Mouse (Mus musculus) embryonic facial prominence, embryonic 12.5 days (tissue): ENCODE measurements around the gene Rnf157. TPM values are rescaled to one million over a fixed set of nuclear protein-coding genes. Genes with fewer than 3 reads are reported as not detected.
"Not testable (repeated sequence)": the region's sequence is repeated elsewhere in the genome, so short reads cannot be mapped to it uniquely, and the experiment has no call there.

Experiments used
- ATAC-seq: fragments of 200-750 bp; cut with Nextera tagmentation; 2 replicates; pipeline ENCODE4 v1.8.0; 2017; ENCODE audit not compliant: insufficient number of reproducible peaks, insufficient read depth, low FRiP score, low TSS enrichment
- H3K27ac ChIP-seq: fragments of 300-500 bp; sonication (generic); 2 replicates; pipeline ENCODE4 v1.5.1; 2016; ENCODE audit warnings: mild to moderate bottlenecking
- H3K27me3 ChIP-seq: fragments of 300-500 bp; sonication (generic); 2 replicates; pipeline ENCODE4 v1.6.1; 2016; ENCODE audit warnings: mild to moderate bottlenecking, moderate library complexity
- H3K36me3 ChIP-seq: fragments of 300-500 bp; sonication (generic); 2 replicates; pipeline ENCODE4 v1.6.1; 2016; ENCODE audit warnings: mild to moderate bottlenecking
- H3K4me1 ChIP-seq: fragments of 300-500 bp; sonication (generic); 2 replicates; pipeline ENCODE4 v1.6.1; 2016
- H3K4me2 ChIP-seq: fragments of 300-500 bp; sonication (generic); replicated peaks from 2 replicates; pipeline ENCODE4 v1.6.1; 2016; ENCODE audit warnings: mild to moderate bottlenecking, moderate library complexity
- H3K4me3 ChIP-seq: fragments of 300-500 bp; sonication (generic); 2 replicates; pipeline ENCODE4 v1.5.1; 2016; ENCODE audit warnings: mild to moderate bottlenecking
- H3K9ac ChIP-seq: fragments of 300-500 bp; sonication (generic); 2 replicates; pipeline ENCODE4 v1.6.1; 2016; ENCODE audit warnings: mild to moderate bottlenecking, moderate library complexity
- H3K9me3 ChIP-seq: fragments of 300-500 bp; sonication (generic); 2 replicates; pipeline ENCODE4 v1.6.1; 2016; ENCODE audit warnings: mild to moderate bottlenecking, moderate library complexity
- WGBS: fragments of 180-500 bp; shearing (Covaris S2); methylation state at CpG from one replicate; pipeline ENCODE4 v1.1.7; 2016; 5-methylcytosine and 5-hydroxymethylcytosine counted together
- polyA plus RNA-seq: library from polyadenylated mRNA; unstranded; fragments of >200 nt; fragmentation: Nextera tagmentation; extraction: Ambion mirVana; gene quantifications from 2 replicates; pipeline ENCODE4 v1.2.1, GENCODE M21; 2016

Rnf157 gene
- polyA plus RNA-seq, 1 experiment from 2014 or later = 27.4 TPM

GRCm38 (mm10) chr11:116411582-116411981 is 1.2 kb downstream of the Rnf157 start:
- Histone ChIP-seq H3K36me3 (no peaks in the 10 kb centered on the region), H3K4me1 (peaks cover 18% of the 10 kb centered on the region), H3K27me3 (no peaks in the 10 kb centered on the region), H3K4me3 (peak overlapping the region; percentile 74), H3K9me3 (no peaks in the 10 kb centered on the region), H3K27ac (no peak overlapping the region), H3K9ac (peak overlapping the region; percentile 92; the same call in 1 of the 2 replicates), H3K4me2 (peak overlapping the region; percentile 99)
- 16% methylated on average over 6 of the region's 6 CpGs for WGBS
- no peak for ATAC-seq

DNA sequence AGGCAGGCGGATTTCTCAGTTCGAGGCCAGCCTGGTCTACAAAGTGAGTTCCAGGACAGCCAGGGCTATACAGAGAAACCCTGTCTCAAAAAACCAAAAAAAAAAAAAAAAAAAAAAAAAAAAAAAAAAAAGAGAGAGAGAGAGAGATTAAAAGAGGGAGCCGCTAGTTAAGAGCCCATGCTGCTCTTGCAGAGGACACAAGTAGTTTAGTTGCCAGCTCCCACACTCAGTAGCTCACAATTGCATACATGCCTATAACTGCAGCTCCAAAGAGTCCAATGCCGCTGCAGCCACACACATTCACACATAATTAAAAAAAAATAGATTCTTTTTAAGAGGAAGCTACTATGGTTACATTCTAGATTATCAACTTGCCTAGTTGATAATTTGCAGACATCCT is 2.4 kb downstream of the Rnf157 start:
- not testable (repeated sequence) for H3K9ac ChIP-seq, H3K9me3 ChIP-seq, H3K4me3 ChIP-seq, H3K36me3 ChIP-seq, ATAC-seq, H3K27ac ChIP-seq, H3K27me3 ChIP-seq, H3K4me2 ChIP-seq
- 86% methylated on average over 4 of the region's 4 CpGs for WGBS
- H3K4me1 ChIP-seq = peaks cover 15% of the 10 kb centered on the region

DNA sequence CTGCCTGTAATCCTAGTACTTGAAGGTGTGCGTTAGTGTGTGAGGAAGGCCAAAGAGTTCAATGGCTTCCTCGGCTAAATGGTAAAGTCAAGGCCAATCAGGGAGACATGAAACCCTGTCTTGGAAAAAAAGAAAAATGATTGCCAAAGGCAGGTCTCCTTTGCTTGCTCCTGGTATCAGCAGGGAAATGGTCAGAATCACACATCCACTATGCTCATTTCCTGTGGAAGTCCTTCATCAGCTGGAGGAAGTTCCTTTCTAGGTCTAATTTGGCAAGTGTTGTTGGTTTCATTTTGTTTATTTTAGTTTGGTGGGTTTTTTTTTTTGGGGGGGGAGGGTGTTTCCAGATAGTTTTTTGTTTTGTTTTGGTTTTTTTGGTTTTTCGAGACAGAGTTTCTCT is 3.8 kb downstream of the Rnf157 start:
- Histone ChIP-seq H3K36me3 (peaks cover under 1% of the 10 kb centered on the region; the same call in 1 of the 2 replicates), H3K4me2 (no peak overlapping the region), H3K27ac (no peak overlapping the region), H3K9me3 (no peaks in the 10 kb centered on the region), H3K27me3 (no peaks in the 10 kb centered on the region), H3K4me3 (no peak overlapping the region), H3K9ac (no peak overlapping the region), H3K4me1 (peaks cover 15% of the 10 kb centered on the region)
- ATAC-seq = no peak
- WGBS = 80% methylated on average over 3 of the region's 3 CpGs

DNA sequence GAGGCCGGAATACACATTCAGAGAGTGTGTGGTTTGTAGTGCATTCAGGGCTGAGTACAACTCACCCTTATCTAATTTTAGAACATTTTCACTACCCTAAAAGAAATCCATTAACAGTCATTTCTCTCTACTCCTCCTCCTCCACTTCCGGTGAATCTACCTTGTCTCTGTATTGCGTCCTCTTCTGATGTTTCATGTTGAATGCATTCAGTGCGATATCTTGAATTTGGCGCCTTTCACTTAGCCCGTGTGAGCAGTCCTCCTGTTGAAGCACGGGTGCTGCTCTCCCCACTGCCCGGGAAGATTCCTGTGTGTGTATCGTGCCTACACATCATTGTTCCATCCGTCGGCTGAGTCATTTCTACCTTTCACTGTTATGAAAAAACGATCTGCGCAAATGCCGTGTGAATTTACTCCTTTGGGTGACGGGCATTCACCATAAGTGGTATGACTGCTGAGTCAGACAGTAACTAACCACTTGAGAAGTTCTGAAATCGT is 6.6 kb downstream of the Rnf157 start:
- Histone ChIP-seq H3K4me2 (no peak overlapping the region), H3K4me3 (no peak overlapping the region), H3K27me3 (no peaks in the 10 kb centered on the region), H3K9me3 (no peaks in the 10 kb centered on the region), H3K4me1 (no peaks in the 10 kb centered on the region), H3K27ac (no peak overlapping the region), H3K9ac (no peak overlapping the region), H3K36me3 (peaks cover 13% of the 10 kb centered on the region; the same call in 1 of the 2 replicates)
- no peak for ATAC-seq
- 91% methylated on average over 16 of the region's 16 CpGs for WGBS

DNA sequence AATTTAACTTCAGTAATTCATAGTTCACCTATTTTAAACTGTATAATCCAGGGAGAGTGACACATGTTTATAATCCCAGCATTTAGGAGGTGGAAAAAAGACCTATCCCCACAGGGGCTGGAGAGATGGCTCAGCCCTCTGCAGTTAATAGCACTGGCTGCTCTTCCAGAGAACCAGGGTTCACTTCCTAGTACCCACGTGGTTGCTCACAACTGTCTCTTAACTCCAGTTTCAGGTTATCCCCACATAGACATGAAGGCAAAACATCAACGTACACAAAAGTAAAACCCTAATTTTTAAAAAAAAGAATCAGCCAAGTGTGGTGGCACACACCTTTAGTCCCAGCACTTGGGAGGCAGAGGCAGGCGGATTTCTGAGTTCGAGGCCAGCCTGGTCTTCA is 7.2 kb downstream of the Rnf157 start:
- no peak overlapping the region for H3K27ac ChIP-seq
- no peak for ATAC-seq
- WGBS = 92% methylated on average over 4 of the region's 4 CpGs

DNA sequence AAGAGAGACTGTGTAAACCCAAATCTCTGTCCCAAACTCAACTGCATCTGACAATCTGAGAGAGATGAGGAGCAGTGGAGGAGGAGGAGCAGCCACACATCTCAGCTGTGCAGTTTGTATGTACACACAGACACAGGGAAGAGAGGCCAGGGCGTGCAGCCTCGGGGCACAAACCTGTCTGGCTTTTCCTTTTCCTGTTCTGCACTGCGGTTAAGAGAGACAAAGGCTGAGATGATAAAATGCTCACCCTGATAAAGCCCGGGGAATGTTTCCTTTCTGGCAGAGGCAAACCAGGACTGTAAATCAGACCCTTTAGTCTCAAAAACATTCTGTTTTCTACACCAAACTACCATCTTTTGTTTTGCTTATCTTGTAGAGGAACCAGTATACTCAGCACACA is 12.3 kb downstream of the Rnf157 start:
- no peak overlapping the region for H3K4me2 ChIP-seq
- no peak overlapping the region for H3K4me3 ChIP-seq
- no peaks in the 10 kb centered on the region for H3K9me3 ChIP-seq
- H3K27ac ChIP-seq = 0 out of 2 replicates have a peak overlapping the region, but pooled peaks have one; percentile 11
- ATAC-seq = no peak
- 58% methylated on average over 4 of the region's 4 CpGs for WGBS
- no peaks in the 10 kb centered on the region for H3K4me1 ChIP-seq
- no peaks in the 10 kb centered on the region for H3K27me3 ChIP-seq
- H3K36me3 ChIP-seq = peaks cover 18% of the 10 kb centered on the region
- no peak overlapping the region for H3K9ac ChIP-seq

More for the DNA sequence above, 7.2 kb downstream of the Rnf157 start:
- no peak overlapping the region for H3K4me2 ChIP-seq
- H3K9ac ChIP-seq = no peak overlapping the region
- peaks cover 13% of the 10 kb centered on the region; the same call in 1 of the 2 replicates for H3K36me3 ChIP-seq
- H3K4me1 ChIP-seq = no peaks in the 10 kb centered on the region
- H3K27me3 ChIP-seq = no peaks in the 10 kb centered on the region
- H3K4me3 ChIP-seq = no peak overlapping the region
- H3K9me3 ChIP-seq = no peaks in the 10 kb centered on the region

DNA sequence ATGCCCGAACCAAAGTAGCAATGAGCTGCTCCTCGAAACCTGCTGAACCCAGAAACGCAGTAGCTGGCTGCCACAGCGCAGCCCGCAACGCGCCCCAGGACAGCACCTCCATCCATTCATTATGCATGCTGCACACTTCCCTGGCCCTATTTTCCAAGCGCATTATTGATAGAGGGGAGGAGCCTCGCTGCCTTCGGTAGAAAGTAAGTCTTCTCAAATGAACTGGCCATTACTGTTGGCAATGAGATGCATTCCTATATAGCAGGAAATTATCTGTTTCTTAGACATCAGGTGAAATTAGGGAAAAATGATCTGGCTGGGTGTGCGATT is 14.5 kb downstream of the Rnf157 start:
- no peak overlapping the region for H3K9ac ChIP-seq
- no peak for ATAC-seq
- no peak overlapping the region for H3K27ac ChIP-seq
- peaks cover 18% of the 10 kb centered on the region for H3K36me3 ChIP-seq
- no peak overlapping the region for H3K4me2 ChIP-seq
- no peaks in the 10 kb centered on the region for H3K4me1 ChIP-seq
- no peaks in the 10 kb centered on the region for H3K9me3 ChIP-seq
- no peak overlapping the region for H3K4me3 ChIP-seq
- 89% methylated on average over 11 of the region's 11 CpGs for WGBS
- H3K27me3 ChIP-seq = no peaks in the 10 kb centered on the region

DNA sequence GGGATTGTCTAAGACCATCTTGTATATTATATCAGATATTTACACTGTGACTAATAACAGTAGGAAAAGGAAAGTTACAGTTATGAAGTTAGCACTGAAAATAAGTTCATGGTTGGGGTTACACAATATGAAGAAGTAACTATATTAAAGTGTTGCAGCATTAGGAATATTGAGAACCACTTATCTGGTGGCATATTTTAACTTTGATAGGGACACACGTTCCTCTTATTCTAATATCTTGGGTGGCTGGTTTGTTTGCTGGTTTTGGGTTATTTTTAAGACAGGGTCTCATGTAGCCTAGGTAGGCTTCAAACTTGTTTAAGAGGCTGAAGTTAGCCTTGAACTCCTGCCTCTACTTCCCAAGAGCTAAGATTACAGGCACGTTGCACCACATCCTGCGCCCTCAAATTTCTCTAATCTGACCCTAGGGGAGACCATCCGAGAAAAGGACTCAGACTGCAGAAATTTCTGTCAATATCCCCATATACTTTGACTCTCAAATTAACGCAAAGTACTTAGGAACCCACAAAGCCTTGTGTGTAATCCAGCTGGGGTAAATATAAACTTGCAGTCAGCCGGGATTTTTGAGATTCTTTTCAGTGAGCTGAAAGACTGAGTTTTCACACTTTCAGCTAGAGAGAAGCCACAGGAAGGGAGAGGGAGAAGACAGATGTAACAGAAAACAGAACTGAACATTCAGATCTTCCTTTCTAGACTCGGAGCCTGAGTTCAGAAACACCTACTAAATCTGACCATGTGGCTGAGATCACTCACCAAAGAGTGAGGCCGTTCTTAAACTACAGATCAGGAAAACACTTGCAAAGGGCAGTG is 15.1 kb downstream of the Rnf157 start:
- no peak overlapping the region for H3K4me2 ChIP-seq
- H3K4me1 ChIP-seq = no peaks in the 10 kb centered on the region
- no peak for ATAC-seq
- H3K27me3 ChIP-seq = no peaks in the 10 kb centered on the region
- no peaks in the 10 kb centered on the region for H3K9me3 ChIP-seq
- peaks cover 13% of the 10 kb centered on the region for H3K36me3 ChIP-seq
- no peak overlapping the region for H3K9ac ChIP-seq
- H3K4me3 ChIP-seq = no peak overlapping the region
- H3K27ac ChIP-seq = no peak overlapping the region
- WGBS = 75% methylated on average over 8 of the region's 8 CpGs

- ATAC-seq = no peak
- H3K9ac ChIP-seq = no peak overlapping the region
- no peaks in the 10 kb centered on the region for H3K4me1 ChIP-seq
- H3K27ac ChIP-seq = no peak overlapping the region
- H3K4me3 ChIP-seq = no peak overlapping the region
- H3K9me3 ChIP-seq = no peaks in the 10 kb centered on the region
- H3K27me3 ChIP-seq = no peaks in the 10 kb centered on the region
- 92% methylated on average over 3 of the region's 3 CpGs for WGBS
- no peak overlapping the region for H3K4me2 ChIP-seq
- peaks cover 13% of the 10 kb centered on the region for H3K36me3 ChIP-seq
Measured at GRCm38 (mm10) chr11:116396934-116397330, 15.9 kb downstream of the Rnf157 start.

DNA sequence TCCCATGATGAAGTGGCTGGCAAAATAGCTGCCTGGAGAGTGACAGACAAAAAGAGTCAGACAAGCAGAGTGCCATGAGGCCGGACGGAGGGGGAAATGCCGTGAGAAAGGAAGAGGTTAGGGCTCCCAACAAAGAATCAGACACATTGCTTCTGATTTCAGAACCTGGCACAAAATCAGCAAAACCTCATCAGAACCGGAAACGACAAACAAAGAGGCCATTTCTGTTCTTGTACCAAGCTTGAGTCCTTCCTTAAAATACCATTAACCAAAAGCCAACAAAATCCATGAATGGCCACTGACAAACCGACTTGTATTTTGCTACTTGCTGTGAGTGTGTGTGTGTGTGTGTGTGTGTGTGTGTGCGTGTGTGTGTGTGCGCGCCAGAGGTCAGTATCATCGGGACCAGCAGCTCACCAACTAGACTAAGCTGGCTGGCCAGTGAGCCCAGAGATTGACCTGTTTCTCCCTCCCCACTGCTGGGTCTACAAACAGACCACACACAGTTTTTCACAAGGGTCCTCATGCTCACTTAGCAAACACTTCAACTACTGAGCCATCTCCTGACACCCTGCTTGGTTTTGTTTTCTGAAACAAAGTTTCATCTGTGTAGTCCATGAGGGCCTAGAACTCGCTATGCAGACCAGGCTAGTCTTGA is 16.4 kb downstream of the Rnf157 start:
- no peak overlapping the region for H3K4me3 ChIP-seq
- H3K4me1 ChIP-seq = no peaks in the 10 kb centered on the region
- no peak overlapping the region for H3K4me2 ChIP-seq
- H3K27me3 ChIP-seq = no peaks in the 10 kb centered on the region
- peaks cover 13% of the 10 kb centered on the region for H3K36me3 ChIP-seq
- H3K9ac ChIP-seq = no peak overlapping the region
- 93% methylated on average over 11 of the region's 11 CpGs for WGBS
- ATAC-seq = no peak
- no peaks in the 10 kb centered on the region for H3K9me3 ChIP-seq
- no peak overlapping the region for H3K27ac ChIP-seq

DNA sequence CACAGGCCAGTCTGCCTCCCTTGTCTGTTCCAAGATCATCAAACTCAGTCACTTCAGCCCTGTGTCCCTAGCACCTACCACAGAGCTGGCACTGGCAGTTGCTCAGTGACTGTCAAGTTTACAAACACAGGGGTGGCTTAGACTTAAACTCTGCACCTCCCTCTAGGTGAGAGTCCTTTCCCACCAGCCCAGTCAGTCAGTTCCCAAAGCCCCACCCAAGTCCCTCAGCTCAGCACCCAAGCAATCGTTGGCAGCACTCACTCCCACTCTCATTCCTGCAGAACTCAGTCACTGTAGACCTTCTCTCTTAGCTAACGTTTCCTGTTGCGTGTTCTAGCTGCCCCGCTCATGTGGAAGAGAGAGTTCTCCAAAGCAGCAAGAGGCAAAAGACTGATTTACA is 18.1 kb downstream of the Rnf157 start:
- ATAC-seq = no peak
- Histone ChIP-seq H3K4me3 (no peak overlapping the region), H3K27ac (no peak overlapping the region), H3K27me3 (no peaks in the 10 kb centered on the region), H3K36me3 (peaks cover 13% of the 10 kb centered on the region), H3K9me3 (no peaks in the 10 kb centered on the region), H3K4me2 (no peak overlapping the region), H3K4me1 (no peaks in the 10 kb centered on the region), H3K9ac (no peak overlapping the region)
- WGBS = 85% methylated on average over 4 of the region's 4 CpGs
